Mouse (Mus musculus): Measurements from ENCODE around the gene Ggct.

Ggct gene

DNA sequence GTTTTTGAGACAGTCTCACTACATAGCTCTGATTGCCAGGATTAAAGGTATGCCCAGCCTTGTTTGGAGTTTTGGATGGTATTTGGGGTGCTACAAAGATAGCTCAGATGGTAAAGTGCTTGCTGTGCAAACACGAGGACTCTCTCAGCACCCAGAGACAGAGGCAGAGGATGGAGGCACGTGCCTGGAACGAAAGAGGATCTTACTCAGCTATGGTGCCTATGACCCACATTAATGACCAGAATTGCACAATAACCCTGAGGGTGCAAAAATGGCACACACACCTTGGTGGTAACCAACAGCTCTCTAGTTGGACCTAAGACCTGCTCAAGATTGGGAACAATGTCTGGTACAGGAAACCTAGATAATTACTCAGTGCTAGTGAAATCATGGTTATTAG is 40.2 kb downstream of the Ggct start:
- no peak for DNase-seq (ENCODE audit: low spot score)

DNA sequence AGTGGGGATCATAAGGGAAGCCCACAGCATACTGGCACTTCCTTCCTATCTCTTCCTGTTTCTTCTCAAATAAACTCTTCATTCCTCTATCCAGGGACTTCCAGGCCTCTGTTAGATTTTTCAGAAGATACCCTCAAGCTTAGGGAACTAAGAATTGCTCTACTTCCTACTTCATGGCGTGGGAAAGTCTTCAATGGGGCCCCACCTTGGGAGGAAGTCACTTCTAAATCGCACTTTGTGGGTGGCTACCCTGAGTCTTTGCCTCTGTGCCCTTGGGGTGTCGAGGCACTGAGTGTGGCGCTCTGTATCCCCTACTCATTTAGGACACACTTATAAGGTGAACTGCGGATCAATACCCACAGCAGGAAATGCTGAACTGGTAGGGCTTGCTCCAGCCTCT is 44.1 kb downstream of the Ggct start:
- no peak for DNase-seq (ENCODE audit: low spot score)

DNA sequence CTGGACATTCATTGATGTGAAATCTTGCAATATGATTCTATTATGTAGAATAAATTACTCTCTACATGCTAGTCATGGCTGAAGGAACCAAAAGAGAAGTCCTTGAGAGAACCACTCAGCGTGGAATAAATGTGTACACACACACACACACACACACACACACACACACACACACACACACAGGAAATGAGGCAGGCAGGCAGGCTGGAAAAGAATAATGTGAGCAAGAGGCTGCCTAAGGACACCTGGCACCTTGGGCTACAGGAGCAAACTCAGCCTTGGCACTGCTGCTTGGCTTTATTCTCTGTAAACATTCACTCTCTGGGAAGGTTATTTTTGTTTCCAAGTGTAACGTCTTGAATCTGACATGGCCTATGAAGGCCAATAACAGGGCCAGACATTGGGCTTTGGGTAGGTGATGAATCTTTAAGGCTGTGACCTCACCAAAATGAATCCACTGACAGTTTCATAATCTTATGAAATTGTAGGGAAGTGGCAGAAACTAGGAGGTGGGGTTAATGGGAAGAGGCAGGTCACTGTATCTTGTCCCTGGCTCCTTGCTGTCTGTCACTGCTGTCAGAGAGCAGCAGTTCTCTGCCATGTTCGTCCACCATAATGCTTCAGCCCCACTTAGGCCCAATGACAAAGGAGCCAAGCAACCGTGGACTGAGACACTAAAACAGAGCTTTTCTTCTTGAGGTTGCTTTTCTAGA is 46.4 kb downstream of the Ggct start:
- DNase-seq (ENCODE audit: low spot score), result no peak

DNA sequence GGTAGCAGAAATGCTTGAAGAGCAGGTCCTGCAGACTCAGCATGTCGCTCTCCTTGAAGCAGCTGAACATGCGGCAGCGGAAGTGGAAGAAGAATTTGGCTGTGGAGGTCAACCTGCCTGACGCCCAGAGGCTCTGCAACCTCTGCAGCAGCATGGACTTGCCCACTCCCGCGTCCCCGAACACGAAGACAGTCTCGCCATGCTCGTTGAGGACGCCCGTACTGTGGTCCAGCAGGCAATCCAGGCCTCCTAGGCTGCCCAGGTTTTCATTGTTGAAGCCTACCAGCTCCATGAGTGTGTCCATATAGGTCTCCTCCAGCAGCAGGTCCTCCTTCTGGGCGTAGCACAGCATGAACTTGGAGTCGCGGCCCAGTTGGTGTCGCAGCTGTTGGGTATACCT is 48.2 kb downstream of the Ggct start:
- no peak for DNase-seq (ENCODE audit: low spot score)

DNA sequence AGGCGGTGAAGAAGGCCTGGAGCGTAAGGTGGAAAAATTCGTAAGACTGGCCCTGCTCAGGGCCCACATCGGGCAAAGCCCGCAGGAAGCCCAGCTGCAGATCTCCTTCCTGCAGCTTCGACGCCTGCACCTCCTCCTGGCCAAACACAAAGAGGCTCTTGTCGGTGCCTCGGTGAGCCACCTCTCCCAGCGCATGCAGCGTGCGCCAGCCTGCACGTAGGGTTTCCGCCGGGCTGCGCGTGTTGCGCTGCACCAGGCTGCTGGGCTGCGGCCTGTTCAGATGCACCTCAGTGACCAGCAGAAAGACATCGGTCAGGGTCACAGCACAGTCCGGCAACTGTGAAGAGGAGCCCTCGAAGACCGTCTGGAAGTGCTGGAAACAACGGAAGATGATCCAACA is 49.0 kb downstream of the Ggct start:
- no peak for DNase-seq (ENCODE audit: low spot score)

DNA sequence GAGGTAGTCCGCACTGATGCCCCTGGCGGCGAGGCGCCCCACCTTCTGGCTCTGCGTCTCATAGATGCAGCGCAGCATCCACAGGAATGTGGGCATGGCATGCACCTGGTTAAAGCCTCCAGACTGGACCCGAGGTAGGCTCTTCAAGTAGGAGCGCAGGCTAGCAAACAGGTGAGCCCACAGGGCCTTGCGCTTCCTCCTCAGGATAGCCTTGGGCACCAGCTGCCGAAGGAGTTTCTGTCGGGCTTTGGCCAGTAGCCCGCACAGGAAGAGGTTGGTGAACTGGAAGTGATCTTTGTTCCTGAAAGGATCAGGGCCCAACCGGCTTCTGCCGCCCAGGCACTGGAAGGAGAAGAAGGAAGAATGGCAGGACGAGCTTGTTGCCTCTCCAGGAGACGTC is 49.5 kb downstream of the Ggct start:
- peak; percentile 2 for DNase-seq (ENCODE audit: low spot score)

DNA sequence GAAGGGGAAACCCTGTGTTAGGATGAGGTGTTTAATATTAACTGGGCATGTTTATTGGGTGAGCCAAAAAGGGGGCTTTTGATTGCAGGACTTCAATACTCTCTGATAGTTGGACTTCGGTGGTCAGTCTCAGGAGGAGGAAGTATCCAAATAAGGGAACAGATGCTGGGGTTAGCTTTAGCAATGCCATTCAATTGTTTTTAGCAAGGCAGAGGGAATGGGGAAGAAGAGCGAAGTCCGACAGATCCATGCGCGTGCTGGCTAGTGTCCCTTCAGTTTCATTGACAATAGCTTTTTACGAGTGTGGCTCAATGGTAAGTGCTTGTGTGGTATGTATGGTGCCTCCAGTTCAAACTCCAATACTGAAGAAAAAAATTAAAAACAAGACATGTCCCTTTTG is 51.6 kb downstream of the Ggct start:
- DNase-seq (ENCODE audit: low spot score), result no peak

DNA sequence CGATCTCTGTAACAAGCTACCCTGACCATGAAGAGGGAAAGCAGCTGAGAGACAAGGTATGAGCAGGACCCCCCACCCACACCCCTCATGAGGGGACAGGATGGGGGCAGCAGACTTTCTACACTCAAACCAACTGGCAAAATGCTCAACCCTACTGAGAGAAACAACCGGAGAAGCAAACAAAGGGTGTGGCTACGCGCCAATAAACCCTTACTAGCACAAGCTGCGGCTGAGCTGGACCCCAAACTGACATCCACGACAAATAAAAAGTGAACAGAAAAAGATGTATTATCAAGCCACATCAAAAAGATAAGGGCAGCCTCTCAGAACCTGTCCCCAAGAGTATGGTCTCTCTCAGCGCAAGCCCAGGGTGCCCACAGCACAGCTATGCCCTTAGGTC is 52.6 kb downstream of the Ggct start:
- no peak for DNase-seq (ENCODE audit: low spot score)

DNA sequence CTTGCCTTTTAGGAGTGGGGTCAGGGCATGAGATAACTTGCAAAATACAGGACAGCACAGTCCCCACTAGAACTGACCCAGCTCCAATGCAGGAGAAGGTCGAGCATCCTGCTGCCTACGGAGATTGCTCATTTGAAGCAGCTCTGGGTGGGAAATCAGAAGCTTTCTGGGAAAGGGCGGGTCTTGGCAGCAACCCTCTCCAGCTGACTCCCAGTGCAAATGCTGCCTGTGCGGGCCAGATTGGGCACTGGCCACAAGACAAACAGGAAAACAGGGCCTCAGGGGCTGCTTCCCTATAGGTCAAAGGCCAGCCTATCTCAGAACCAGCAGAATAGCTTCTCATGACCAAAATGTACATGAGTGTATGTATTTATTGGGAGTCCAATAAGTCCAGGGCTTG is 53.1 kb downstream of the Ggct start:
- DNase-seq (ENCODE audit: low spot score), result no peak

DNA sequence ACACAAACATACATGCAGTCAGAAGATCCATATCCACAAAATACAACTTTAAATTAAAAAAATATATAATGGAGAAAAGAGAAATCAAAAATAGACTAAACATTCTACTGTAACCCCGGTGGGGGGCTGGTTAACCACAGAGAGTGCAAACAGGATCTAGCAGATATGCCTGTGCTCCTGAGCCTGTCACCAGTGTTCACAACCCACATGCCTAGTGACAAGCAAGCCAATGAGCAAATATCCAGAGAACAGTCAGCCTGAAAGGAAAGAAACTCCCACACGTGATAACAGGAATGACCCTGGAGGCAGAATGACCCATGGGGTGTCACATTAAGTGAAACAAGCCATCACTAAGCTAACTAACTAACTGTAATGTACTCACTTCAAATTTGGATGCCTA is 56.3 kb downstream of the Ggct start:
- DNase-seq (ENCODE audit: low spot score), result no peak

DNA sequence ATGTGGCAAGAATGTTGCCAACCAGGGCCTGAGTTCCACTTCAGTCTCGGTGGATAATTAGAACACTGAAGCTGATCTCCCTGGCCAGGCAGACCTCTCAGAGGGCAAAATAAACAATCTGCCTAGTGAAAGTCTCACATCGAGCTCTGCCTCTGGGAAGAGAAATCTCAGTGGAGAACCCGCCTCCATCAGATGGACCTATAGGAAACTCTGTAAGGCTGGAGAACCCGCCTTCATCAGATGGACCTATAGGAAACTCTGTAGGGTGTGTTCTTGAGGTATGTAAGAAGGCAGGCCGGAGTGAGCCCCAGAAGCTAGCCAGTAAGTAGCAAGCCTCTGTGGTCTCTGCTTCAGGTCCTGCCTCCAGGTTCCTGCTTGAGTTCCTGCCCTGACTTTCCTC is 57.8 kb downstream of the Ggct start:
- no peak for DNase-seq (ENCODE audit: low spot score)

DNA sequence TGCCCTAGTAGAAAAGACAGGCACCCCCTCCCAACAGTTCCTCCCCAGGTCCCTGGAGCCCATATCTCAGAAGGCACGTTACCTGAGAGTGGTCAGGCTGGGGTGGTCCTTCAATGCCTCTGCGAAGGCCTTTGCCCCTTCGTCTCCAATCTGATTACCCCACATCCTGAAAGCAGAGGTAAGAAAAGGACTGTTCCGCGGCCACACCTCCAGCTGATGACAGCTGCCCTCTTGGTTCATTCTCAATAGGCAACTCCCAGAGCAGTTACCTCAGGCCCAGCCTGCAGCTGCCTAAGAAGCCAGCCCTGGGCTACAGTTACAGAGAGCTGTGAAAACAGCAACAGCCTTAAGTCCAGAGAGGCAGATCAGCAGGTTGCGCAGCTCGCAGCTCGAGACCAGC is 58.4 kb downstream of the Ggct start:
- no peak for DNase-seq (ENCODE audit: low spot score)

DNA sequence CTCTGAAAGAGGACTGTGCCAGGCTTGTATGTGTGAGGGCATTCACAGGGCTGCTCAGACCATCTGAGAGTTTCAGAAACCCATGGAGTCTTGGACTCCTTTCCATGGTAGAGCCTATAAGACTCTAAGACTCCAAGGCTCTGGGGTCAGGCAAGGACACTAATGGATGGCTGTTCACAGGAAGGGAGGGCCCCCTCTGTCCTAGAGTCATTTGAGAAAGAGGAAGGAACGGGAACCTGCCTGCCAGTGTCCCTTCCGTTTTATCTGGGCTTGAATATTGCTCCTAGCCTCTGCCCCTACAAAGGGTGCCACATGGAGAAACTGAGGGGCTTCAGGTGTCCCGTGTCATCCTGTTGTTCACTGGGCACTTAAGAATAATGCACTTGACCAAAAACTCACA is 58.9 kb downstream of the Ggct start:
- no peak for DNase-seq (ENCODE audit: low spot score)

DNA sequence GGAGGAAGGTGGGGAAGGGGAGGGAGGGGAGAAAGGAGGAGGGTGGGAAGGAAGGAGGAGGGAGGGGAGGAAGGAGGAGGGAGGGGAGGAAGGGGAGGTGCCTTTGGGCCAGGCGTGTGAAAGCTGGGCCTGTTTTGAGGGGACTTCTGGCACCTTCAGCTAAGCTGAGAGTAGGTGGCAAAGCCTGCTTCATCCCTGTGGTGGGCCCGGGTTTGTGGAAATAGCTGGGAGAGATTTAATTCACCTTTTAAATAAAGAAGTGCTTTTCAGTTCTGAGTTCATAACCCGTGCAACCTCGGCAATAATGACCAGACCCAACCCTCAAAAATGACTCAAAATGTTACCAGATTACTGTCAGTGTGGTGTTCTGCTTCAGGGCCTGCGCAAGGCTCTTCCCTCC is 59.5 kb downstream of the Ggct start:
- no peak for DNase-seq (ENCODE audit: low spot score)
